Mouse (Mus musculus) layer of hippocampus, adult 11-12 months (tissue): Measurements from ENCODE around the gene 6030468B19Rik.
A peak's percentile ranks its signal among the peaks of the same experiment; 100 is the strongest.
"Not testable (repeated sequence)": the region's sequence is repeated elsewhere in the genome, so short reads cannot be mapped to it uniquely, and the experiment has no call there.

Source experiments
- DNase-seq: peaks from one replicate; pipeline ENCODE4 v3.0.0; 2022; ENCODE audit warnings: low spot score

6030468B19Rik gene

GRCm38 (mm10) chr11:117806781-117807180, 9.3 kb downstream of the 6030468B19Rik start:
- no peak for DNase-seq

GRCm38 (mm10) chr11:117809407-117810311, 12.2 kb downstream of the 6030468B19Rik start, which contains the start of the genes Gm20708 and Syngr2:
Gene Gm20708 (plus strand): TSS chr11:117809668.
Gene Syngr2 (plus strand): TSS chr11:117809668.
- DNase-seq = peak; percentile 56

GRCm38 (mm10) chr11:117810401-117811046, 13.1 kb downstream of the 6030468B19Rik start:
- peak; percentile 83 for DNase-seq

GRCm38 (mm10) chr11:117813867-117814266, 16.4 kb downstream of the 6030468B19Rik start:
- no peak for DNase-seq

- DNase-seq = no peak
Observed at GRCm38 (mm10) chr11:117814704-117815366, 17.4 kb downstream of the 6030468B19Rik start.

DNA sequence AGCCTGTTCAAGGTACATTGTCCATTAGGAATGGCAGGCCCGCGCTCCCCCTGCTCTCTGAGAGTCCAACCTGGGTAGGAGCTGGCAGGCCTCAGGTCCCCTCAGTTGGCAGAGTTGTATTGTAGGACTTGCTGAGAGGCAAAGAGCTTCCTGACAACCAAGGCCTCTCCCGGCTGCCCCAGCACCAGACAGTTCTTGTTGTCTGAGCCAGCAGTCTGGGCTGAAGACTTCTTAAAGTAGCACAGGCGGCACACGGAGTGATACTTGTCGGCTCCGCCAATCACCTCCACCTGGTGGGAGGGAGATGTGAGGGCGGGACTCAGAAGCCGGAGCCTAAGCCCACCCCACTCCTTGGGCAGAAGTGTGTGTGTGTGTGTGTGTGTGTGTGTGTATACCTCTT, 18.4 kb downstream of the 6030468B19Rik start:
- not testable (repeated sequence) for DNase-seq

GRCm38 (mm10) chr11:117816389-117816996, 19.0 kb downstream of the 6030468B19Rik start:
- no peak for DNase-seq

- no peak for DNase-seq
Observed at GRCm38 (mm10) chr11:117819095-117819494, 21.6 kb downstream of the 6030468B19Rik start.

DNA sequence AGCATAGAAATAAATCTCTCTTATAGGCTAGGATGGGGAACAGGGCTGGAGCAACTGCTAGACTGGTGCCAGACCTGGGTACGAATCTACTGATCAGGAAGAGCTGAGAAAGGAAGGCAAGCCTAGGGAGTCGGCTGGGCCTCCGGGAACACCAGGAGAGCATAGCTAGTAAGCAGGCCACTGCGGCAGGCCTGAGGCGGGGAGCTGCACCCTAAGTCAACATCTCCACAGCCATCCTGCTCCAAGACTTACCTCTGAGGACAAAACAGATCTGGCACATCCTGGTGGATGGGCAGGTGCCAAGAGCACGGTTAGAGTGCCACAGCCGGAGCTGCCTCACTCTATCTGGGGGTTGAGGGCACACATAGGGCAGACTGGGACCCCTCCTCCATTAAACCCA, 22.7 kb downstream of the 6030468B19Rik start:
- DNase-seq = no peak

GRCm38 (mm10) chr11:117821868-117822267, 24.4 kb downstream of the 6030468B19Rik start:
- no peak for DNase-seq

DNA sequence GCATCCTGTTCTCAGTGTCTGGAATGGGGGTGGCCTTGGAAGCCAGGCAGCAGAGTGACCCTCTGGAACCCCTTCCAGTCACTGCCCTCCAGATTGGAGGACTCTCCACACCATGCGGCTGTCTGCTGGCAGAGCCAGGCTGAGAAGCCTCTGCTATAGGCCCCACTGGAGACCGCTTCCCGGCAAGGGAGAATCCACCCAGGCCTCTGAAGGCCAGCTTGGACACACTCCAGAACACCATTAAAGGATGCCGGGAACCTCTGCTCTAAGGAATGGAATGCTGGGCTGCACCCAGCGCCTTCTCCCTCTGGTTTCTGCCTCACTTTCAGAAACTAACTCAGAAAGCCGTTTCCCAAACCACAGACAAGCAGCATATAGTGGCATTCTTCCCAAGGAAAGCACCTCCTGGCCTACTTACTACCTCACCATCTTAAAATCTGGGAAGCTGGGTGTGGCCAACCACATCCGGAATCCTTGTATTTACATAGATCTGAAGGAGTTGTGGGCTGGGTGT, 25.3 kb downstream of the 6030468B19Rik start:
- no peak for DNase-seq

DNA sequence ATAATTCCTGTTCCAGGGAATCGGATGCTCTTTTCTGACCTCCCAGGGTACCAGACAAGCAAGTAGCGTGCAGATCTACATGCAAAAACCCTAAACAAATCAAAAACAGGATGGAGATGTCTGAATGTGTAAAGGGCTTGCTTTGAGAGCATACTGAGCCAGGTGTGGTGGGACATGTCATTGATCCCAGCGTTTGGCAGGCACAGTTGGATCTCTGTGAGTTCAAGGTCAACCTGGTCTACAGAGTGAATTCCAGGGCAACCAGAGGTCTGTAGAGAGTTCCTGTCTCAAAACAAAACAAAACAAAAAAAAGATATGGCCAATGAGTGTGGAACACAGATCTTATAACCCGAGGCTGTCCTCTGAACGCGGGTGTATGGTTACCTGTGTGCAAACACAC, 26.0 kb downstream of the 6030468B19Rik start:
- no peak for DNase-seq

- DNase-seq = peak; percentile 86
Observed at GRCm38 (mm10) chr11:117824060-117824969, 26.9 kb downstream of the 6030468B19Rik start.

GRCm38 (mm10) chr11:117825333-117826101, 28.1 kb downstream of the 6030468B19Rik start, which contains the start of the genes Afmid and Tk1:
Gene Afmid (plus strand): TSS chr11:117825924.
Gene Tk1 (minus strand): TSS chr11:117826092.
- DNase-seq = no peak

- DNase-seq = no peak
Observed at GRCm38 (mm10) chr11:117826164-117826563, 28.7 kb downstream of the 6030468B19Rik start.

GRCm38 (mm10) chr11:117826916-117827315, 29.5 kb downstream of the 6030468B19Rik start:
- DNase-seq = no peak

DNA sequence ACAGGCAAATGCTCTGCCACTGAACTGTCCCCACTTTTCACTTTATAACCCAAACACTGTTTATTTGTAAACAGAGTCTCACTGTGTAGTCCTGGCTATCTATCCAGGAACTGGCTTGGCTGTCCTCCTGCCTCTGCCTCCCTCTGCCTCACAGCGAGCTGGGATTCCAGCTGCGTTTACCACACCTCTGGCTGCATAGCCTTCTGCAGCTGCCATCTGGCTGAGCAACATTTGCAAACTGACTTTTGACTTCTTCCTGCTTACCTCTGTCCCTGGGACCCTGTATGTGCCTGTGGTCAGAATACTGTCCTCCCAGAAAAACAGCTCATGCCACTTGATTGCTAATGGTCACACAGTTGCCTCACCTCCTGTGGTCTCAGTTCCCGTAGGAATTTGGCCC, 29.9 kb downstream of the 6030468B19Rik start:
- DNase-seq = no peak

- no peak for DNase-seq
Observed at GRCm38 (mm10) chr11:117828149-117828887, 30.9 kb downstream of the 6030468B19Rik start.
